Mouse (Mus musculus): ENCODE measurements around the gene Pdcl. TPM values are rescaled to one million over a fixed set of nuclear protein-coding genes. Genes with fewer than 3 reads are reported as not detected.

Pdcl gene
- total and polyA plus RNA-seq, 3 experiments, result 48.4 to 115 (median 103) TPM

DNA sequence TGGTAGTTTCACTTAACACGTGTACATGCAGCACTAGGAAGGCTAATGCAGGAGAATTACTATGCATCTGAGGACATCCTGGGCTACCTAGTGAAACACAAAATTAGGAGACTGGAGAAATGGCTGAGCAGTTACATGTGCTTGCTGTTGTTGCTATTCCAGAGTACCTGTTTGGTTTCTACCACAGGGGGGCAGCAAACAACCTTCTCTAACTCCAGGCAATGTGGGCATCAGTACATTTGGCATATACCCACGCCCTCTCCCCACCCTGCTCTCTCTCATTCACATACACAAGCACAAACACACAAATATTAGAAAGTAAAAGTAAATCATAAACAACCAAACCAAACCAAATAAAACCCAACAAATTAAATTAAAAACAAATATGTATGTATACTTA, 21.1 kb upstream of the Pdcl start:
- H3K27ac ChIP-seq (ENCODE audit: insufficient read depth, low read depth), result no peak overlapping the region
- H3K79me2 ChIP-seq (replicated peaks; ENCODE audit: control insufficient read depth, extremely low read depth, insufficient read depth, poor library complexity, severe bottlenecking), result no peaks in the 10 kb centered on the region
- H3K36me3 ChIP-seq (replicated peaks in 1 of 2; ENCODE audit: control insufficient read depth in 1 of 2, insufficient read depth in 1 of 2, low read length in 1 of 2), result peaks cover 27 to 58% of the 10 kb centered on the region in 2 experiments
- no peak overlapping the region for H3K4me2 ChIP-seq (ENCODE audit: insufficient read depth, low read depth, poor library complexity, severe bottlenecking)
- no peaks in the 10 kb centered on the region for H3K9me3 ChIP-seq (replicated peaks; ENCODE audit: low read length)
- no peak overlapping the region for H3K4me3 ChIP-seq (replicated peaks in 1 of 3; ENCODE audit: low read depth in 2 of 3, low read length in 2 of 3, poor library complexity in 1 of 3)
- dilution Hi-C loops (cut with MboI; ENCODE audit: extremely low pct_ligation_motif_present, extremely low pct_unique_long_range_greater_than_20kb, low sequenced_read_pairs), result no loop called here
- H3K4me1 ChIP-seq (ENCODE audit: control insufficient read depth in 1 of 2, insufficient read depth in 2 of 2), result peaks cover 0 to 9% of the 10 kb centered on the region in 2 experiments; a peak in 2 of 4 replicates
- no peak overlapping the region for H3K9ac ChIP-seq (ENCODE audit: insufficient read depth, low read depth)
- no peaks in the 10 kb centered on the region for H3K27me3 ChIP-seq (replicated peaks)
- DNase-seq (ENCODE audit: extremely low read depth), result peak; percentile 74
- in situ Hi-C loops (cut with MboI; ENCODE audit: low pct_ligation_motif_present, low pct_unique_long_range_greater_than_20kb, low sequenced_read_pairs), result loop anchor here (10.0 kb wide), 1 partner anchor 95 kb away; no protein-coding TSS in a partner anchor
- TF ChIP-seq RCOR1 (conservative IDR thresholded peaks at IDR 0.05; ENCODE audit: low read depth, low read length) (no peak), MYC (IDR thresholded peaks at IDR 0.05; ENCODE audit: low read depth, low read length) (peak; percentile 90; the same call in 1 of the 2 replicates), CTCF (conservative IDR thresholded peaks at IDR 0.05 in 1 of 2, IDR thresholded peaks at IDR 0.05 in 1 of 2; ENCODE audit: low read depth in 2 of 2, low read length in 2 of 2) (peak; percentile 68 to 82), RAD21 (IDR thresholded peaks at IDR 0.05; ENCODE audit: low read depth, low read length) (peak; percentile 69)

DNA sequence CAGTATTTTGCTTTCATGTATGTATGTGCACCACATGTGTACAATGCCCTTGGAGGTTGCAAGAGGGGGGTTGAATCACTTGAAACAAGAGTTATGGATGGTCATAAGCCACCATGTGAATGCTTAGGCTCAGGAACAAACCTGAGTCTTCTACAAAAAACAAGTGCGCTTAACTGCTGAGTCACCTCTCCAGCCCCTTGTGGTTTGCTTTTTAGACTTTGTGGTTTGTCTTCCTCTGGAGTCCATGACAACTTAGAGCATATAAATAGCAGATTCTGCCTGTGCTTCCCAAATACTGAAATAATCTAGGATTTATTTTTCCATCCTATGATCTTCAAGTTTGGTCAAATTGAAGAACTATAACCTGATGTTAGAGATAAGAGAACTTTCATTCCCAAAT, 16.9 kb upstream of the Pdcl start:
- Histone ChIP-seq H3K4me2 (ENCODE audit: insufficient read depth, low read depth, poor library complexity, severe bottlenecking) (no peak overlapping the region), H3K27ac (ENCODE audit: insufficient read depth, low read depth) (no peak overlapping the region), H3K27me3 (replicated peaks) (no peaks in the 10 kb centered on the region), H3K9me3 (replicated peaks; ENCODE audit: low read length) (no peaks in the 10 kb centered on the region), H3K9ac (ENCODE audit: insufficient read depth, low read depth) (no peak overlapping the region), H3K36me3 (replicated peaks in 1 of 2; ENCODE audit: control insufficient read depth in 1 of 2, insufficient read depth in 1 of 2, low read length in 1 of 2) (peaks cover 16 to 43% of the 10 kb centered on the region in 2 experiments), H3K4me3 (replicated peaks in 1 of 3; ENCODE audit: low read depth in 2 of 3, low read length in 2 of 3, poor library complexity in 1 of 3) (no peak overlapping the region), H3K4me1 (ENCODE audit: control insufficient read depth in 1 of 2, insufficient read depth in 2 of 2) (peaks cover 0 to 10% of the 10 kb centered on the region in 2 experiments; a peak in 2 of 4 replicates), H3K79me2 (replicated peaks; ENCODE audit: control insufficient read depth, extremely low read depth, insufficient read depth, poor library complexity, severe bottlenecking) (no peaks in the 10 kb centered on the region)
- DNase-seq (ENCODE audit: extremely low read depth), result peak; percentile 47
- dilution Hi-C loops (cut with MboI; ENCODE audit: extremely low pct_ligation_motif_present, extremely low pct_unique_long_range_greater_than_20kb, low sequenced_read_pairs), result no loop called here
- in situ Hi-C loops (cut with MboI; ENCODE audit: low pct_ligation_motif_present, low pct_unique_long_range_greater_than_20kb, low sequenced_read_pairs), result loop anchor here (10.0 kb wide), 1 partner anchor 399 kb away; the partner anchor contains the start of gene Crb2
- TF ChIP-seq SMC3 (IDR thresholded peaks at IDR 0.05; ENCODE audit: low read depth, low read length) (no peak), BHLHE40 (IDR thresholded peaks at IDR 0.05; ENCODE audit: low read depth, low read length) (no peak), HCFC1 (IDR thresholded peaks at IDR 0.05; ENCODE audit: low read depth, low read length) (no peak), ELF1 (IDR thresholded peaks at IDR 0.05; ENCODE audit: low read depth, low read length) (no peak), PAX5 (IDR thresholded peaks at IDR 0.05; ENCODE audit: low read length) (no peak), ZKSCAN1 (IDR thresholded peaks at IDR 0.05; ENCODE audit: borderline replicate concordance, low read depth, low read length) (no peak), ZMIZ1 (IDR thresholded peaks at IDR 0.05; ENCODE audit: low read depth, low read length) (no peak), MAX (IDR thresholded peaks at IDR 0.05; ENCODE audit: low read length) (no peak), MEF2A (IDR thresholded peaks at IDR 0.05; ENCODE audit: borderline replicate concordance, low read depth, low read length) (no peak), POLR2A (IDR thresholded peaks at IDR 0.05; ENCODE audit: low read depth, low read length) (no peak), E2F4 (IDR thresholded peaks at IDR 0.05; ENCODE audit: insufficient replicate concordance, low read depth, low read length) (no peak), USF1 (IDR thresholded peaks at IDR 0.05; ENCODE audit: low read depth, low read length) (no peak)

All from CH12.LX (cell line).